Mouse (Mus musculus) lung, adult 2 months (tissue): ENCODE measurements around the gene Ppp4r4.

ENCODE experiments used
- CTCF ChIP-seq: fragments of 200-500 bp; IDR thresholded peaks from 2 replicates; pipeline ENCODE4 v1.5.1; 2011; ENCODE audit warnings: mild to moderate bottlenecking, low read length, control low read depth; ENCODE audit not compliant: insufficient read depth
- POLR2A ChIP-seq: fragments of 200-500 bp; IDR thresholded peaks from 2 replicates; pipeline ENCODE4 v1.6.1; 2011; ENCODE audit warnings: low read depth, mild to moderate bottlenecking, control low read depth, low read length, borderline replicate concordance; ENCODE audit errors: extremely low read depth

GRCm38 (mm10) chr12:103569690-103570089, 37.6 kb downstream of the Ppp4r4 start:
- TF ChIP-seq CTCF, result no peak
- TF ChIP-seq POLR2A, result no peak
